Mouse (Mus musculus) T-cell, adult 2 months (primary cell): Measurements from ENCODE around the gene Tk1.
"Not testable (repeated sequence)": the region's sequence is repeated elsewhere in the genome, so short reads cannot be mapped to it uniquely, and the experiment has no call there.

Source experiments
- DNase-seq: peaks from one replicate; pipeline ENCODE4 v3.0.0; 2022; ENCODE audit warnings: low spot score

Gene Tk1

GRCm38 (mm10) chr11:117790703-117791440 is 35.0 kb downstream of the Tk1 start:
- no peak for DNase-seq

GRCm38 (mm10) chr11:117790286-117790685 is 35.6 kb downstream of the Tk1 start:
- DNase-seq: peak; percentile 62

- not testable (repeated sequence) for DNase-seq
These were observed 37.4 kb downstream of the Tk1 start for GRCm38 (mm10) chr11:117788481-117788880.

- peak; percentile 71 for DNase-seq
These were observed 39.6 kb downstream of the Tk1 start for GRCm38 (mm10) chr11:117786294-117786693.

GRCm38 (mm10) chr11:117783683-117784309 is 42.1 kb downstream of the Tk1 start:
- no peak for DNase-seq

GRCm38 (mm10) chr11:117783089-117783488 is 42.8 kb downstream of the Tk1 start:
- DNase-seq: peak; percentile 80

- DNase-seq: no peak
These were observed 43.2 kb downstream of the Tk1 start for GRCm38 (mm10) chr11:117782705-117783034.

- DNase-seq: peak; percentile 84
These were observed 43.7 kb downstream of the Tk1 start, which contains the start of the genes Tmc8 and Tmc6 for GRCm38 (mm10) chr11:117781993-117782704. Tmc8 (plus strand) TSS chr11:117782076. Tmc6 (minus strand) TSS chr11:117782198.

- DNase-seq: peak; percentile 68
These were observed 44.6 kb downstream of the Tk1 start for GRCm38 (mm10) chr11:117781199-117781821.

GRCm38 (mm10) chr11:117780582-117781111 is 45.2 kb downstream of the Tk1 start:
- peak; percentile 96 for DNase-seq

- DNase-seq: no peak
These were observed 45.7 kb downstream of the Tk1 start for GRCm38 (mm10) chr11:117780199-117780515.

- no peak for DNase-seq
These were observed 46.3 kb downstream of the Tk1 start for GRCm38 (mm10) chr11:117779434-117780198.

GRCm38 (mm10) chr11:117778851-117779433 is 47.0 kb downstream of the Tk1 start:
- no peak for DNase-seq

- no peak for DNase-seq
These were observed 47.9 kb downstream of the Tk1 start for GRCm38 (mm10) chr11:117778031-117778430.

GRCm38 (mm10) chr11:117777111-117777510 is 48.8 kb downstream of the Tk1 start:
- DNase-seq: peak; percentile 75

- no peak for DNase-seq
These were observed 49.7 kb downstream of the Tk1 start for GRCm38 (mm10) chr11:117776085-117776792.

- no peak for DNase-seq
These were observed 50.4 kb downstream of the Tk1 start for GRCm38 (mm10) chr11:117775540-117775939.

- DNase-seq: no peak
These were observed 51.0 kb downstream of the Tk1 start for GRCm38 (mm10) chr11:117774925-117775324.

- no peak for DNase-seq
These were observed 53.5 kb downstream of the Tk1 start for GRCm38 (mm10) chr11:117772352-117772751.

- no peak for DNase-seq
These were observed 55.5 kb downstream of the Tk1 start for GRCm38 (mm10) chr11:117770407-117770806.

- no peak for DNase-seq
These were observed 56.2 kb downstream of the Tk1 start for GRCm38 (mm10) chr11:117769683-117770047.
